Mouse (Mus musculus) heart, adult 18-20 months (tissue): ENCODE results near the gene Yap1. TPM values are rescaled to one million over a fixed set of nuclear protein-coding genes. Genes with fewer than 3 reads are reported as not detected.
"Not testable (repeated sequence)": the region's sequence is repeated elsewhere in the genome, so short reads cannot be mapped to it uniquely, and the experiment has no call there.

Experiments used
- DNase-seq, 2 experiments: peaks; one replicate each; pipeline ENCODE4 v3.0.0; 2021 to 2022; ENCODE audit warnings: mixed read lengths in 1 of 2
- total RNA-seq, 2 experiments: library from RNA; stranded (reverse); gene quantifications; 2 replicates each; pipeline ENCODE4 v1.2.3; 2021

The Yap1 gene
- total RNA-seq, 2 experiments from 2014 or later, result 71.1 to 78.1 TPM

DNA sequence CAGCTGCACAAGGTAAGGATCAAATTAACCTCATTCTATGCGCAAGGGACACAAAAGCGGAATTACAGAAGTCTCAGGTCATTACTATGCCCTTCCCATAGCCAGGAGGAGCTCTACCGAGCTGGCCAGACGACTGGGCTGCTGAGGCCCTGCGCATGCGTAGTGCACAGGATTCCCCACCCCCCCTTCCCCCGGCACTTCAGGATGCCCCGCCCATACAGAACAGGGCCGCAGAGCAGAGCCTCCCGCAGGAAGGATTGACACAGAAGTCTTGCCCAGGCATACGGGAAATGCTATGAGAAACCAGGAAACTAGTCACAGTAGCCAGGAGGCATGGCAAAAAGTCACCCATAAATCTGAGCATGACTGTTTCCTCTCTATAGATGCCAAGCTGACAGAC, 89.9 kb downstream of the Yap1 start:
- DNase-seq, result peak; percentile 65 to 74

GRCm38 (mm10) chr9:7913953-7914352, 90.4 kb downstream of the Yap1 start:
- no peak for DNase-seq

- no peak for DNase-seq
Measured at GRCm38 (mm10) chr9:7907351-7907985, 96.9 kb downstream of the Yap1 start.

- DNase-seq, result no peak
Measured at GRCm38 (mm10) chr9:7906564-7906963, 97.8 kb downstream of the Yap1 start.

GRCm38 (mm10) chr9:7903825-7904224, 100.6 kb downstream of the Yap1 start:
- no peak for DNase-seq

GRCm38 (mm10) chr9:7903262-7903661, 101.1 kb downstream of the Yap1 start:
- no peak for DNase-seq

GRCm38 (mm10) chr9:7902311-7902710, 102.1 kb downstream of the Yap1 start:
- no peak for DNase-seq

GRCm38 (mm10) chr9:7900965-7901364, 103.4 kb downstream of the Yap1 start:
- no peak for DNase-seq

- DNase-seq, result peak; percentile 72 to 85
Measured at GRCm38 (mm10) chr9:7897502-7897901, 106.9 kb downstream of the Yap1 start.

- not testable (repeated sequence) for DNase-seq
Measured at GRCm38 (mm10) chr9:7891796-7892195, 112.6 kb downstream of the Yap1 start.

DNA sequence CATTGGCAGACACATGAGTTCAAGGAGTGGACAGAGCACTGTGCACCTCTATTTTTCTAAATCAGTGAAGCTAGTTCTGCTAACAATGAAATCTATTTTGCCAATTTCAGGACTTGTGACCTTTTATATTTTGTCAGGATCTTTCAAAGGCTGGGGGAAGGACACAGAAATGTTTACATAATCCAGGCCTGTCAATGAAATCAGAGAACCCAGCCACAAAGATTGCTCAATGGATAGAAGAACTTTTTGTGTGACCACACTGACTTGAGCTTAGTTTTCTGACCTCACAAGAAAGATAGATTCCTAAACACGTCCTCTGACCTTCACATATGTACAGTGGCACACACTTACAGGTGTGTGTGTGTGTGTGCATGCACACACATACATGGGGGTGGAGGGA, 113.2 kb downstream of the Yap1 start:
- DNase-seq, result no peak

GRCm38 (mm10) chr9:7884346-7884745, 120.0 kb downstream of the Yap1 start:
- DNase-seq, result no peak

- no peak for DNase-seq
Measured at GRCm38 (mm10) chr9:7882304-7882865, 122.0 kb downstream of the Yap1 start.

Other genes starting within 250 kb of the Yap1 start
- 10 to 100 TPM; 40.2 to 48.4 TPM for gene Tmem123, start 240.6 kb downstream of the Yap1 start, total RNA-seq
- gene Birc2, start 167.5 kb downstream of the Yap1 start, total RNA-seq, result 10 to 100 TPM; 25.4 to 29.4 TPM
- 10 to 100 TPM in 1 of 2 experiments, 1 to 10 TPM in 1; 9.4 to 13.8 TPM for gene Birc3, start 131.4 kb downstream of the Yap1 start, total RNA-seq
- under 1 TPM; 0.40 to 0.82 TPM for gene Cfap300, start 38.2 kb upstream of the Yap1 start, total RNA-seq
- gene Cep126, start 129.7 kb upstream of the Yap1 start, total RNA-seq, result 1 to 10 TPM; 3.4 to 3.7 TPM